Mouse (Mus musculus) midbrain, postnatal 0 days (tissue): ENCODE measurements around the gene Olfr684. TPM values are rescaled to one million over a fixed set of nuclear protein-coding genes. Genes with fewer than 3 reads are reported as not detected.

ENCODE experiments used
- ATAC-seq: fragments of 200-750 bp; cut with Nextera tagmentation; 2 replicates; pipeline ENCODE4 v1.8.0; 2017; ENCODE audit warnings: moderate number of reproducible peaks, mild to moderate bottlenecking, moderate TSS enrichment, moderate library complexity; ENCODE audit not compliant: low FRiP score
- DNase-seq: peaks from one replicate; pipeline ENCODE4 v3.0.0-alpha.2; 2015; ENCODE audit warnings: low spot score
- H3K27ac ChIP-seq: fragments of 300-500 bp; sonication (generic); 2 replicates; pipeline ENCODE4 v1.5.1; 2014; ENCODE audit warnings: low read depth, mild to moderate bottlenecking, low read length, mixed read lengths
- H3K27me3 ChIP-seq: fragments of 300-500 bp; sonication (generic); 2 replicates; pipeline ENCODE4 v1.6.1; 2014; ENCODE audit warnings: low read length, control low read depth, mixed read lengths; ENCODE audit not compliant: insufficient read depth
- H3K36me3 ChIP-seq: fragments of 300-500 bp; sonication (generic); 2 replicates; pipeline ENCODE4 v1.6.1; 2014; ENCODE audit warnings: low read length, control low read depth, mixed read lengths; ENCODE audit not compliant: insufficient read depth
- H3K4me1 ChIP-seq: fragments of 300-500 bp; sonication (generic); 2 replicates; pipeline ENCODE4 v1.6.1; 2014; ENCODE audit warnings: mild to moderate bottlenecking, control low read depth, antibody characterized with exemption, low read length, mixed read lengths; ENCODE audit not compliant: insufficient read depth
- H3K4me2 ChIP-seq: fragments of 300-500 bp; sonication (generic); 2 replicates; pipeline ENCODE4 v1.6.1; 2014; ENCODE audit warnings: low read depth, mild to moderate bottlenecking, low read length, mixed read lengths; ENCODE audit not compliant: poor library complexity, severe bottlenecking
- H3K4me3 ChIP-seq: fragments of 300-500 bp; sonication (generic); 2 replicates; pipeline ENCODE4 v1.5.1; 2014; ENCODE audit warnings: low read depth, mild to moderate bottlenecking, low read length, moderate library complexity
- H3K9ac ChIP-seq: fragments of 300-500 bp; sonication (generic); replicated peaks from 2 replicates; pipeline ENCODE4 v1.6.1; 2014; ENCODE audit warnings: mild to moderate bottlenecking, low read length, moderate library complexity, mixed read lengths; ENCODE audit not compliant: poor library complexity, severe bottlenecking
- H3K9me3 ChIP-seq: fragments of 300-500 bp; sonication (generic); 2 replicates; pipeline ENCODE4 v1.6.1; 2016; ENCODE audit warnings: low read length, control low read depth
- CTCF ChIP-seq: IDR thresholded peaks from 2 replicates; pipeline ENCODE4 v1.5.1; 2016; ENCODE audit warnings: antibody characterized with exemption, mild to moderate bottlenecking
- polyA plus RNA-seq: library from polyadenylated mRNA; unstranded; fragments of >200 nt; fragmentation: Nextera tagmentation; extraction: Ambion mirVana; gene quantifications from 2 replicates; pipeline ENCODE4 v1.2.1, GENCODE M21; 2015
- total RNA-seq: library from RNA; depleted of rRNA; stranded (reverse); fragments of >200 nt; gene quantifications from 2 replicates; pipeline ENCODE4 v1.2.3, GENCODE M21; 2014; rRNA removed

The Olfr684 gene
- total and polyA plus RNA-seq, 2 experiments from 2014 or later, result not detected

DNA sequence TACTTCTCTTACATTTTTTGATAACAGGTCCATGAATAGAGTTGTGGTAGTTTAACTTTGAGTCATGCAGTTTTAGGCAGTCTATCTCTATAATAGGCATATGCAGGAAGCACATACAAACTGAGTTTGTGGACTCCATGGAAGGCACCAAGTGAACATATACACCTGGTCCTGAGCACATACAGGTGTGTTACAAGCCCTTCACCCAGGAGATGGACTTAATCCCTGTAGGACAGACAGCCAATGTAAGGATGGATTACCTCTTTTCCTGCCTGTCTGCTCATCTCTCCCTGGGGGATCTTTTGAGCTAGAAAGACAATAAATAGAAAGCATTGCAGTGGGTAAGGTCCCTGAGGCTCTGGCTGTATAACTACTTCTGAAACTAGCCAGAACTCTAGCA lies 46.9 kb downstream of the Olfr684 start, which contains the start of gene Olfr681:
Gene Olfr681 (plus strand): TSS at position 301 of the 400 bp plus-strand sequence.
- H3K36me3 ChIP-seq, result no peaks in the 10 kb centered on the region
- no peak for TF ChIP-seq CTCF
- ATAC-seq (no peak), DNase-seq (no peak)
- no peaks in the 10 kb centered on the region for H3K4me1 ChIP-seq
- no peak within 1 kb of the TSS for H3K9ac ChIP-seq
- no peaks in the 10 kb centered on the region for H3K9me3 ChIP-seq
- no peak within 1 kb of the TSS for H3K4me2 ChIP-seq
- no peaks in the 10 kb centered on the region for H3K27me3 ChIP-seq
- H3K4me3 ChIP-seq, result no peak within 1 kb of the TSS
- no peak within 1 kb of the TSS for H3K27ac ChIP-seq

Other genes with a start within 250 kb of the Olfr684 start
- not detected in 2 replicates for gene Olfr667, start 242.2 kb downstream of the Olfr684 start, total RNA-seq
- gene Olfr667, start 242.2 kb downstream of the Olfr684 start, polyA plus RNA-seq, result not detected in 2 replicates
- gene Olfr668, start 235.6 kb downstream of the Olfr684 start, total RNA-seq, result not detected in 2 replicates
- gene Olfr668, start 235.6 kb downstream of the Olfr684 start, polyA plus RNA-seq, result not detected in 2 replicates
- not detected in 2 replicates for gene Olfr669, start 229.4 kb downstream of the Olfr684 start, total RNA-seq
- gene Olfr669, start 229.4 kb downstream of the Olfr684 start, polyA plus RNA-seq, result not detected in 2 replicates
- gene Olfr670, start 201.0 kb downstream of the Olfr684 start, total RNA-seq, result not detected in 2 replicates
- gene Olfr670, start 201.0 kb downstream of the Olfr684 start, polyA plus RNA-seq, result not detected in 2 replicates
- gene Olfr671, start 184.5 kb downstream of the Olfr684 start, total RNA-seq, result not detected in 2 replicates
- not detected in 2 replicates for gene Olfr671, start 184.5 kb downstream of the Olfr684 start, polyA plus RNA-seq
- not detected in 2 replicates for gene Olfr672, start 161.6 kb downstream of the Olfr684 start, total RNA-seq
- not detected in 2 replicates for gene Olfr672, start 161.6 kb downstream of the Olfr684 start, polyA plus RNA-seq
- not detected in 2 replicates for gene Olfr675, start 135.2 kb downstream of the Olfr684 start, total RNA-seq
- not detected in 2 replicates for gene Olfr675, start 135.2 kb downstream of the Olfr684 start, polyA plus RNA-seq
- not detected in 2 replicates for gene Olfr676, start 131.0 kb downstream of the Olfr684 start, total RNA-seq
- gene Olfr676, start 131.0 kb downstream of the Olfr684 start, polyA plus RNA-seq, result not detected in 2 replicates
- not detected in 2 replicates for gene Olfr677, start 112.3 kb downstream of the Olfr684 start, total RNA-seq
- gene Olfr677, start 112.3 kb downstream of the Olfr684 start, polyA plus RNA-seq, result not detected in 2 replicates
- gene Olfr678, start 99.2 kb downstream of the Olfr684 start, total RNA-seq, result not detected in 2 replicates
- not detected in 2 replicates for gene Olfr678, start 99.2 kb downstream of the Olfr684 start, polyA plus RNA-seq
- not detected in 2 replicates for gene Olfr679, start 82.4 kb downstream of the Olfr684 start, total RNA-seq
- not detected in 2 replicates for gene Olfr679, start 82.4 kb downstream of the Olfr684 start, polyA plus RNA-seq
- gene Olfr680-ps1, start 70.8 kb downstream of the Olfr684 start, total RNA-seq, result not detected in 2 replicates
- gene Olfr680-ps1, start 70.8 kb downstream of the Olfr684 start, polyA plus RNA-seq, result not detected in 2 replicates
- not detected in 2 replicates for gene Olfr681, start 46.8 kb downstream of the Olfr684 start, total RNA-seq
- gene Olfr681, start 46.8 kb downstream of the Olfr684 start, polyA plus RNA-seq, result not detected in 2 replicates
- not detected in 2 replicates for gene Olfr683, start 16.6 kb downstream of the Olfr684 start, total RNA-seq
- not detected in 2 replicates for gene Olfr683, start 16.6 kb downstream of the Olfr684 start, polyA plus RNA-seq
- gene Olfr685, start 22.4 kb upstream of the Olfr684 start, total RNA-seq, result not detected in 2 replicates
- gene Olfr685, start 22.4 kb upstream of the Olfr684 start, polyA plus RNA-seq, result not detected in 2 replicates
- not detected in 2 replicates for gene Olfr686, start 43.8 kb upstream of the Olfr684 start, total RNA-seq
- not detected in 2 replicates for gene Olfr686, start 43.8 kb upstream of the Olfr684 start, polyA plus RNA-seq
- gene Olfr688, start 124.4 kb upstream of the Olfr684 start, total RNA-seq, result not detected in 2 replicates
- not detected in 2 replicates for gene Olfr688, start 124.4 kb upstream of the Olfr684 start, polyA plus RNA-seq
- gene Olfr689, start 147.5 kb upstream of the Olfr684 start, total RNA-seq, result not detected in 2 replicates
- gene Olfr689, start 147.5 kb upstream of the Olfr684 start, polyA plus RNA-seq, result 0.05 TPM in 1 of 2 replicates, not detected in the other
- 0.22 and 1.4 TPM in 2 replicates for gene Olfr690, start 170.5 kb upstream of the Olfr684 start, total RNA-seq
- gene Olfr690, start 170.5 kb upstream of the Olfr684 start, polyA plus RNA-seq, result not detected in 2 replicates
- gene Olfr691, start 178.6 kb upstream of the Olfr684 start, total RNA-seq, result 0.76 and 2.6 TPM in 2 replicates
- gene Olfr691, start 178.6 kb upstream of the Olfr684 start, polyA plus RNA-seq, result 0.09 and 0.26 TPM in 2 replicates
- not detected in 2 replicates for gene Olfr692, start 204.6 kb upstream of the Olfr684 start, total RNA-seq
- 0.14 TPM in 1 of 2 replicates, not detected in the other for gene Olfr692, start 204.6 kb upstream of the Olfr684 start, polyA plus RNA-seq
- not detected in 2 replicates for gene Gm5901, start 211.4 kb upstream of the Olfr684 start, total RNA-seq
- 0.48 and 0.57 TPM in 2 replicates for gene Gm5901, start 211.4 kb upstream of the Olfr684 start, polyA plus RNA-seq
- gene Fam160a2, start 236.4 kb upstream of the Olfr684 start, total RNA-seq, result 33.4 and 35.8 TPM in 2 replicates
- gene Fam160a2, start 236.4 kb upstream of the Olfr684 start, polyA plus RNA-seq, result 37.3 and 37.6 TPM in 2 replicates
- gene Cnga4, start 240.9 kb upstream of the Olfr684 start, total RNA-seq, result 0.49 TPM in 1 of 2 replicates, not detected in the other
- gene Cnga4, start 240.9 kb upstream of the Olfr684 start, polyA plus RNA-seq, result 0.21 and 0.26 TPM in 2 replicates